In genomic region chr2:4570186-4570861, GRCm38 (mm10) we compare ENCODE assay signal across 8 mouse cellular contexts.
DNase-seq lines count a peak whose midpoint lies in the region; ATAC-seq and TF ChIP-seq lines count a peak whose summit lies in the region.

No protein-coding gene starts in this region.

- H3K36me3 ChIP-seq in G1E (replicated peaks): peaks cover 96% of the 10 kb centered on the region
- peaks cover 77% of the 10 kb centered on the region for H3K36me3 ChIP-seq in intestine, embryonic 14.5 days (ENCODE audit: control insufficient read depth, insufficient read depth, low read length)
- peaks cover 70% of the 10 kb centered on the region for H3K36me3 ChIP-seq in liver, embryonic 16.5 days (ENCODE audit: control insufficient read depth, insufficient read depth)

- peaks cover 74% of the 10 kb centered on the region for H3K4me1 ChIP-seq in G1E (ENCODE audit: insufficient read depth, low read depth, low read length)
- H3K4me1 ChIP-seq in intestine, embryonic 14.5 days (replicated peaks; ENCODE audit: control insufficient read depth, insufficient read depth, low read length): peaks cover 19% of the 10 kb centered on the region
- peaks cover 80% of the 10 kb centered on the region for H3K4me1 ChIP-seq in liver, embryonic 16.5 days (ENCODE audit: control insufficient read depth, low read depth, low read length)

- 50% methylated on average over 10 of the region's 10 CpGs for WGBS in intestine, embryonic 14.5 days
- 30% methylated on average over 10 of the region's 10 CpGs for WGBS in liver, embryonic 16.5 days (ENCODE audit: insufficient replicate concordance)

- peak overlapping the region; percentile 34; the same call in 1 of the 2 replicates for H3K4me3 ChIP-seq in G1E (ENCODE audit: low read depth, low read length)
- H3K4me3 ChIP-seq in intestine, embryonic 14.5 days (ENCODE audit: low read depth, low read length): no peak overlapping the region
- H3K4me3 ChIP-seq in liver, embryonic 16.5 days (ENCODE audit: low read depth, low read length): peak overlapping the region; percentile 26

- peak overlapping the region; percentile 47; the same call in 1 of the 2 replicates for H3K27ac ChIP-seq in intestine, embryonic 14.5 days (ENCODE audit: low read depth)
- H3K27ac ChIP-seq in liver, embryonic 16.5 days (ENCODE audit: low read length): peak overlapping the region; percentile 81

- H3K27me3 ChIP-seq in G1E (ENCODE audit: insufficient read depth, low read length): no peaks in the 10 kb centered on the region
- no peaks in the 10 kb centered on the region for H3K27me3 ChIP-seq in intestine, embryonic 14.5 days (replicated peaks; ENCODE audit: control insufficient read depth, insufficient read depth, low read length)
- H3K27me3 ChIP-seq in liver, embryonic 16.5 days (ENCODE audit: control insufficient read depth, insufficient read depth, low read depth, low read length): no peaks in the 10 kb centered on the region

- DNase-seq in G1E (ENCODE audit: low spot score): peak; percentile 63
- no peak for DNase-seq in intestine, embryonic 14.5 days (ENCODE audit: low spot score)
- DNase-seq in urinary bladder, postnatal 14 days (ENCODE audit: low spot score): no peak
- DNase-seq in ovary, postnatal 36 days (ENCODE audit: low spot score): no peak
- no peak for DNase-seq in B cell, adult 2 months
- DNase-seq in cerebellum, postnatal 14 days: no peak

- H3K9me3 ChIP-seq in G1E (replicated peaks): no peaks in the 10 kb centered on the region
- H3K9me3 ChIP-seq in intestine, embryonic 14.5 days (ENCODE audit: control insufficient read depth, low read length): no peaks in the 10 kb centered on the region
- H3K9me3 ChIP-seq in liver, embryonic 16.5 days (replicated peaks; ENCODE audit: control insufficient read depth, low read length): no peaks in the 10 kb centered on the region

- peak; percentile 86 for ATAC-seq in G1E (ENCODE audit: extremely low read depth, insufficient number of reproducible peaks, low FRiP score, poor library complexity, severe bottlenecking)
- ATAC-seq in common myeloid progenitor, adult 5-6 weeks (replicated peaks; ENCODE audit: low read depth, poor library complexity, severe bottlenecking): peak; percentile 75
- no peak for ATAC-seq in intestine, embryonic 14.5 days (replicated peaks; ENCODE audit: low FRiP score, low TSS enrichment, low read depth)
- ATAC-seq in liver, embryonic 16.5 days (ENCODE audit: low read depth): peak; percentile 27

- no peak overlapping the region for H3K4me2 ChIP-seq in intestine, embryonic 14.5 days (ENCODE audit: low read length)
- peak overlapping the region; percentile 48 for H3K4me2 ChIP-seq in liver, embryonic 16.5 days (ENCODE audit: low read depth, low read length)

- no peak for TF ChIP-seq CTCF in G1E (IDR thresholded peaks at IDR 0.05; ENCODE audit: low read depth, low read length)

- H3K9ac ChIP-seq in intestine, embryonic 14.5 days (ENCODE audit: low read length): no peak overlapping the region
- H3K9ac ChIP-seq in liver, embryonic 16.5 days (ENCODE audit: low read depth, low read length): peak overlapping the region; percentile 45
